Mouse (Mus musculus) liver, postnatal 0 days (tissue): ENCODE data around the gene Hepacam. TPM values are rescaled to one million over a fixed set of nuclear protein-coding genes. Genes with fewer than 3 reads are reported as not detected.

Source experiments
- ATAC-seq: fragments of 200-750 bp; cut with Nextera tagmentation; 2 replicates; pipeline ENCODE4 v1.8.0; 2017; ENCODE audit warnings: mild to moderate bottlenecking, moderate library complexity
- DNase-seq: peaks from one replicate; pipeline ENCODE4 v3.0.0-alpha.2; 2016
- H3K27ac ChIP-seq: fragments of 300-500 bp; sonication (generic); 2 replicates; pipeline ENCODE4 v1.5.1; 2014; ENCODE audit warnings: antibody characterized with exemption, moderate library complexity, mild to moderate bottlenecking, low read depth
- H3K27me3 ChIP-seq: fragments of 300-500 bp; sonication (generic); 2 replicates; pipeline ENCODE4 v1.6.1; 2014; ENCODE audit warnings: low read length, control low read depth, mixed read lengths; ENCODE audit not compliant: insufficient read depth
- H3K36me3 ChIP-seq: fragments of 300-500 bp; sonication (generic); replicated peaks from 2 replicates; pipeline ENCODE4 v1.6.1; 2014; ENCODE audit warnings: mild to moderate bottlenecking, control low read depth, low read length, moderate library complexity, mixed read lengths; ENCODE audit not compliant: insufficient read depth
- H3K4me1 ChIP-seq: fragments of 300-500 bp; sonication (generic); 2 replicates; pipeline ENCODE4 v1.6.1; 2014; ENCODE audit warnings: antibody characterized with exemption, mild to moderate bottlenecking, control low read depth; ENCODE audit not compliant: insufficient read depth
- H3K4me2 ChIP-seq: fragments of 300-500 bp; sonication (generic); 2 replicates; pipeline ENCODE4 v1.6.1; 2014; ENCODE audit warnings: low read depth, mild to moderate bottlenecking, low read length, moderate library complexity, mixed read lengths
- H3K4me3 ChIP-seq: fragments of 300-500 bp; sonication (generic); 2 replicates; pipeline ENCODE4 v1.5.1; 2014; ENCODE audit warnings: low read depth, low read length
- H3K9ac ChIP-seq: fragments of 300-500 bp; sonication (generic); replicated peaks from 2 replicates; pipeline ENCODE4 v1.6.1; 2014; ENCODE audit warnings: mild to moderate bottlenecking, moderate library complexity
- H3K9me3 ChIP-seq: fragments of 300-500 bp; sonication (generic); 2 replicates; pipeline ENCODE4 v1.6.1; 2016; ENCODE audit warnings: mild to moderate bottlenecking, control low read depth, low read length, mixed read lengths
- CTCF ChIP-seq: sonication (generic); IDR thresholded peaks from 2 replicates; pipeline ENCODE4 v1.5.1; 2016; ENCODE audit warnings: antibody characterized with exemption, low read depth
- EP300 ChIP-seq: IDR thresholded peaks from 2 replicates; pipeline ENCODE4 v1.6.1; 2016; ENCODE audit warnings: antibody characterized with exemption, low read depth, mild to moderate bottlenecking
- WGBS: fragments of 180-500 bp; shearing (Covaris S2); extraction: QIAGEN DNeasy Blood & Tissue Kit; methylation state at CpG from one replicate; pipeline ENCODE4 v1.1.7; 2014; ENCODE audit not compliant: insufficient replicate concordance; 5-methylcytosine and 5-hydroxymethylcytosine counted together
- polyA plus RNA-seq: library from polyadenylated mRNA; unstranded; fragments of >200 nt; fragmentation: Nextera tagmentation; extraction: Ambion mirVana; gene quantifications from 2 replicates; pipeline ENCODE4 v1.2.1, GENCODE M21; 2015

The Hepacam gene
- polyA plus RNA-seq, 1 experiment from 2014 or later = not detected

- H3K4me3 ChIP-seq = no peak overlapping the region
- no peaks in the 10 kb centered on the region for H3K36me3 ChIP-seq
- 82% methylated on average over 5 of the region's 5 CpGs for WGBS
- H3K4me1 ChIP-seq = no peaks in the 10 kb centered on the region
- no peak for TF ChIP-seq CTCF
- TF ChIP-seq EP300 = no peak
- H3K27me3 ChIP-seq = no peaks in the 10 kb centered on the region
- no peak overlapping the region for H3K27ac ChIP-seq
- H3K4me2 ChIP-seq = no peak overlapping the region
- H3K9ac ChIP-seq = no peak overlapping the region
- ATAC-seq (no peak), DNase-seq (no peak)
- no peaks in the 10 kb centered on the region for H3K9me3 ChIP-seq
These were observed 8.6 kb downstream of the Hepacam start for GRCm38 (mm10) chr9:37375718-37376117.

DNA sequence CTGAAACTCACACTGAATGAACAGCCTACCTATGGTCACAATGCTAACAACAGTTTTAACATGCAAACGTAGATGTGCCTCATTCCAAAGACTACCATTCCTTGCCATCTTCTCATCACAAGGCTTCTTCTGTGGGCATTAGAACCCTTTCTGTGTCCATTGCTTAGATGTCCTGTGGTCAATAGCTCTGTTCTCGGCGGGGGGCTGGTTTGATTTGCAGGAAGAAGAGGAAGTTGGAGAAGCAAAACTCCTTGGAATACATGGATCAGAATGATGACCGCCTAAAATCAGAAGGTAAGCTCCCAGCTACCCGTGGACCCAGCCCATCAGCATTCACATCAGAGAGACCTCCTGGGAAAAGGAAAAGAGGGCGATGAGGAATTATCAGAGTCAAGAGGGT, 16.0 kb downstream of the Hepacam start:
- H3K4me3 ChIP-seq = no peak overlapping the region
- DNase-seq (no peak), ATAC-seq (no peak)
- no peak overlapping the region for H3K27ac ChIP-seq
- no peaks in the 10 kb centered on the region for H3K36me3 ChIP-seq
- no peak for TF ChIP-seq CTCF
- TF ChIP-seq EP300 = no peak
- H3K9ac ChIP-seq = no peak overlapping the region
- no peak overlapping the region for H3K4me2 ChIP-seq
- H3K4me1 ChIP-seq = peaks cover 3% of the 10 kb centered on the region
- H3K9me3 ChIP-seq = no peaks in the 10 kb centered on the region
- H3K27me3 ChIP-seq = peaks cover 24% of the 10 kb centered on the region
- 83% methylated on average over 6 of the region's 6 CpGs for WGBS

DNA sequence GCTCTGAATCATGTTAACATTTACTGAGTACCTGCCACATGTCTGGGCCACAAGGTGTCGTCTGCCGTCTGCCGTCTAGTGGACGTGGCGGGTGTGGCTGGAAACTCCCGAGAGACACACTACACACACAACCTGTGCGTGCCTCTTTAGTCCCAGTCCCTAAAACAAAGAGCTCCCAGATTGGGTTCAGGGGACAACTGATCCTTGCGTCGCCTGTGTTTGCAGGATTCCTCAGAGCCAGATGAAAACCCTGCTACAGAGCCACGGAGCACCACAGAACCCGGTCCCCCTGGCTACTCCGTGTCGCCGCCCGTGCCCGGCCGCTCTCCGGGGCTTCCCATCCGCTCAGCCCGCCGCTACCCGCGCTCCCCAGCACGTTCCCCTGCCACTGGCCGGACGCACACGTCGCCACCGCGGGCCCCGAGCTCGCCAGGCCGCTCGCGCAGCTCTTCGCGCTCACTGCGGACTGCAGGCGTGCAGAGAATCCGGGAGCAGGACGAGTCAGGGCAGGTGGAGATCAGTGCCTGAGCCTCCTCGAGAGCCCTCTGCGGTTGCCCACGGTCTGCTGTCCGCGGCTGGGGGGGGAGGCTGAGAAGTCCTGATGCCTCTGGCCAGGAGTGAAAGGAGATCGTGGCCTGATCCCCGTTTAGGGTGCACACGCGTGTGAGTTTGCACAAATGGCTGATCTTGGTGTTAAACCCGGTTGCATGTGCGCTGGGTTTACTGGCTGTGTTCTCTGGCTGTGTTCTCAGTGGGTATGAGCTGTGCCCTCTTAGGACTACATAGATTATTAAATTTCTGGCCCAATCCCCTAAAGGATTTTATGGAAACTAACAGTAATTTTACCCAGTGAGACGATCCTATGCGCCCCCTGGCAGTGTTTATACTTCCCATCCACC, 17.4 kb downstream of the Hepacam start:
- Histone ChIP-seq H3K4me2 (peak overlapping the region; percentile 71), H3K27ac (no peak overlapping the region), H3K27me3 (peaks cover 24% of the 10 kb centered on the region), H3K4me1 (peaks cover 3% of the 10 kb centered on the region), H3K4me3 (peak overlapping the region; percentile 40), H3K9ac (peak overlapping the region; percentile 41), H3K9me3 (no peaks in the 10 kb centered on the region), H3K36me3 (no peaks in the 10 kb centered on the region)
- TF ChIP-seq CTCF (peak; percentile 33), EP300 (no peak)
- peak; percentile 49 for DNase-seq
- ATAC-seq = peak; percentile 82
- WGBS = 9% methylated on average over 52 of the region's 54 CpGs

- no peaks in the 10 kb centered on the region for H3K4me1 ChIP-seq
- 0 out of 2 replicates have a peak, but pooled peaks cover 3% of the 10 kb centered on the region for H3K27me3 ChIP-seq
- no peak overlapping the region for H3K4me3 ChIP-seq
- no peak overlapping the region for H3K9ac ChIP-seq
- H3K4me2 ChIP-seq = no peak overlapping the region
- no peak overlapping the region for H3K27ac ChIP-seq
- H3K9me3 ChIP-seq = no peaks in the 10 kb centered on the region
- DNase-seq (no peak), ATAC-seq (no peak)
- H3K36me3 ChIP-seq = no peaks in the 10 kb centered on the region
- TF ChIP-seq CTCF = no peak
- no peak for TF ChIP-seq EP300
- 54% methylated on average over 2 of the region's 2 CpGs for WGBS
These were observed 23.7 kb downstream of the Hepacam start for GRCm38 (mm10) chr9:37390891-37391290.

DNA sequence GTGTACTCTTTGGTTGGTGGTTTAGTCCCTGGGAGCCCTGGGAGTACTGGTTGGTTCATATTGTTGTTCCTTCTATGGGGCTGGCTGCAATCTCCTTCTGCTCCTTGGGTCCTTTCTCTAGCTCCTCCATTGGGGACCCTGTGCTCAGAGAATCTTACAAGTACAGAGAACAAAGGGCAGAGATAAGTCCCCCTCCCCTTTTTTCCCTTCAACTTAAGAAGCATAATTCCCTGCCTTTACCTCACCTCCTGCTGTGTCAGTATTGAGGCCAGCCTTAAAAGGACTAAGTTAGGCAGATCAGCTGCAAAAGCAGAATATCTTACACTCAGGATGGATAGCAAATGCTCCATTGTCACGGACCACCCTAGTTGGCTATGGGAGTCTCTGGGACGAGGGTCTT, 24.9 kb downstream of the Hepacam start:
- Histone ChIP-seq H3K4me2 (no peak overlapping the region), H3K4me1 (no peaks in the 10 kb centered on the region), H3K36me3 (no peaks in the 10 kb centered on the region), H3K9ac (no peak overlapping the region), H3K9me3 (no peaks in the 10 kb centered on the region), H3K4me3 (no peak overlapping the region), H3K27me3 (0 out of 2 replicates have a peak, but pooled peaks cover under 1% of the 10 kb centered on the region), H3K27ac (no peak overlapping the region)
- WGBS = 78% methylated on average over 2 of the region's 2 CpGs
- no peak for ATAC-seq
- DNase-seq = no peak
- TF ChIP-seq EP300 (no peak), CTCF (no peak)

DNA sequence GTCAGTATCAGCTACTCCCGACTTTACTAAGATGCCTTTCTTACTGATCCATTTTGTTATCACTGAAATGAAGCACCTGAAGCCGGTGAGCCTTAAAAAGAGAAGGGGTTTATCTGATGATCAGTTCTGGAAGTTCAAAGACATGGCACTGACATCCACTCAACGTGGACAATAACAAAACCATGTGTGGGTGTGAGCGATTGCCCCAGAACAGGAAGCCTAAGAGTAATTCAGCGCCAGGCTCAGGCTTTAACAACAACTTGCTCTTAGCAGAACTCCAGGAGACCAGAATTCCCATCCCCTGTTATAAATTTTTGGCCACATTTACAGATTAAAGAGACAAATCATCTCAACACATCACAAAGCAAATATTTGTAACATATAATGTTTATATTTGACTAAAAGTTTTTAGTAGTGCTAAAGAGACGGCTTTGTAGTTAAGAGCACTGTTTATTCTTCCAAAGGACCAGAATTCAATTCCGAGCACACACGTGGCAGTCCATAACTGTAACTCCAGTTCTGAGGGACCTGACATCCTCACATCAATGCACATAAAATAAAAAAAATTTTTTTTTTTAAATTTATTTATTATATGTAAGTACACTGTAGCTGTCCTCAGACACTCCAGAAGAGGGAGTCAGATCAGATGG, 26.5 kb downstream of the Hepacam start:
- Histone ChIP-seq H3K4me2 (no peak overlapping the region), H3K9me3 (no peaks in the 10 kb centered on the region), H3K9ac (no peak overlapping the region), H3K27me3 (no peaks in the 10 kb centered on the region), H3K36me3 (no peaks in the 10 kb centered on the region), H3K4me3 (no peak overlapping the region), H3K27ac (no peak overlapping the region), H3K4me1 (no peaks in the 10 kb centered on the region)
- 67% methylated on average over 8 of the region's 8 CpGs for WGBS
- DNase-seq (no peak), ATAC-seq (no peak)
- TF ChIP-seq CTCF (no peak), EP300 (no peak)
